Mouse (Mus musculus) intestine, embryonic 14.5 days (tissue): ENCODE data around the gene Sgsh. TPM values are rescaled to one million over a fixed set of nuclear protein-coding genes. Genes with fewer than 3 reads are reported as not detected.

Experiments
- ATAC-seq: fragments of 200-750 bp; cut with Nextera tagmentation; replicated peaks from 2 replicates; pipeline ENCODE4 v1.8.0; 2017; ENCODE audit warnings: low read depth, moderate number of reproducible peaks, moderate TSS enrichment, moderate library complexity; ENCODE audit not compliant: low FRiP score, low TSS enrichment
- DNase-seq: peaks from one replicate; pipeline ENCODE4 v3.0.0-alpha.2; 2018; ENCODE audit warnings: low spot score
- H3K27ac ChIP-seq: fragments of 300-500 bp; sonication (generic); 2 replicates; pipeline ENCODE4 v1.5.1; 2014; ENCODE audit warnings: low read depth, mild to moderate bottlenecking, control low read depth
- H3K27me3 ChIP-seq: fragments of 300-500 bp; sonication (generic); replicated peaks from 2 replicates; pipeline ENCODE4 v1.6.1; 2014; ENCODE audit warnings: low read length, control low read depth; ENCODE audit not compliant: control insufficient read depth, insufficient read depth
- H3K36me3 ChIP-seq: fragments of 300-500 bp; sonication (generic); 2 replicates; pipeline ENCODE4 v1.6.1; 2014; ENCODE audit warnings: low read length, control low read depth; ENCODE audit not compliant: control insufficient read depth, insufficient read depth
- H3K4me1 ChIP-seq: fragments of 300-500 bp; sonication (generic); replicated peaks from 2 replicates; pipeline ENCODE4 v1.6.1; 2014; ENCODE audit warnings: low read length, control low read depth, mixed read lengths; ENCODE audit not compliant: control insufficient read depth, insufficient read depth
- H3K4me2 ChIP-seq: fragments of 300-500 bp; sonication (generic); 2 replicates; pipeline ENCODE4 v1.6.1; 2014; ENCODE audit warnings: low read length
- H3K4me3 ChIP-seq: fragments of 300-500 bp; sonication (generic); 2 replicates; pipeline ENCODE4 v1.5.1; 2014; ENCODE audit warnings: low read depth, low read length, control low read depth, mixed read lengths
- H3K9ac ChIP-seq: fragments of 300-500 bp; sonication (generic); 2 replicates; pipeline ENCODE4 v1.6.1; 2014; ENCODE audit warnings: mild to moderate bottlenecking, low read length
- H3K9me3 ChIP-seq: fragments of 300-500 bp; sonication (generic); 2 replicates; pipeline ENCODE4 v1.6.1; 2016; ENCODE audit warnings: low read length, control low read depth; ENCODE audit not compliant: control insufficient read depth
- WGBS: fragments of 180-500 bp; shearing (Covaris S2); extraction: QIAGEN DNeasy Blood & Tissue Kit; methylation state at CpG from one replicate; pipeline ENCODE4 v1.1.7; 2014; 5-methylcytosine and 5-hydroxymethylcytosine counted together
- polyA plus RNA-seq: library from polyadenylated mRNA; unstranded; fragments of >200 nt; fragmentation: Nextera tagmentation; extraction: Ambion mirVana; gene quantifications from 2 replicates; pipeline ENCODE4 v1.2.1, GENCODE M21; 2014

The Sgsh gene
- 7.5 and 7.9 TPM in 2 replicates for polyA plus RNA-seq

DNA sequence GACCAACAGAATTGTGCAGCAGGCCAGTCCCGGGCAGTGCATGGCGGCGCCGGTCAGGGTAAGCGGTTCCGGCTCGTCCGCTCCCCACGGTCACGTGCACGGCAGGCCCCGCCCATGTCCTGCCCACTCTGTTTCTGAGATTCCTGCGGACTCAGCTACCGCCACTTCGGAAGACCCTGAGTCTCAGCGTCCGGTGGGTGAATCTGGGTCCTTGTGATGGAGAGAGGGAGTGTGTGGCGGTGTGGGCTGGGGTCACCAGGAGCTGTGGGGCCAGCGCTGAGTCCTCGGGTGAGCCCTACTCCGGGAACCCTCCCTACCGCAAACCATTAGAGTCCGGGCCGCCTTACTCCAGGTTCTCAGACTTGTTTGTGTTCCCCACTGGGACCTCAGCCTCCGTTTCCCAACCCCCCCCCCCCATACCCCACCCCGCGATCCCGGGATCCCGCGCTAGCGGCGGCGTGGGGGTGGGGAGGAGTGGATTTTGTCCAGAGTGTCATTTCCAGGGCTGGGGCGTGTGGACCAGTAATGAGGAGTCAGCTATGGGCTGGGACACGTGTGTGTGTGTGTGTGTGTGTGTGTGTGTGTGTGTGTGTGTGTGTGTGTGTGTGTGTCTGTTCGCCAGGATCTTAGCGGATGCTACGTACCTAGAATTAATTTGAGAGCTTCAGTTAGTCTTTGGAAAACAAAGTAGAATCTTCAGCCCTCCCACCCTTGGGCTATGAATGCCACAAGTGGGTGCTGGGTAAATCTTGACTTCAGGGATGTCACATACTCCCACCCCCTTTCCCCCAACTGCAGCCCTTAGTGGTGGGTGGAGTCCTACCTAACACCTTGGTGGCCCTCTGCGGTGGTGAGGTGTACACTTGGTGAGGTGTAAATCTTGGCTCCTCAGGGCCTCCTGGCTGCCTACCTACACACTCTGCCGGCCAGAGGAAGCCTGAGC is at the start of gene Sgsh, which contains the start of gene Slc26a11:
Sgsh (minus strand) TSS at position 94 of the 943 bp plus-strand sequence.
Slc26a11 (plus strand) TSS at position 115 of the 943 bp plus-strand sequence.
- Histone ChIP-seq H3K4me2 (peak within 1 kb of the TSS; percentile 79), H3K27ac (peak within 1 kb of the TSS; percentile 43), H3K4me1 (peaks cover 12% of the 10 kb centered on the region), H3K27me3 (no peaks in the 10 kb centered on the region), H3K36me3 (peaks cover 6% of the 10 kb centered on the region; the same call in 1 of the 2 replicates), H3K9me3 (no peaks in the 10 kb centered on the region), H3K9ac (peak within 1 kb of the TSS; percentile 70), H3K4me3 (peak within 1 kb of the TSS; percentile 74)
- WGBS: under 1% methylated on average over 40 of the region's 40 CpGs
- ATAC-seq (peak; percentile 96), DNase-seq (peak; percentile 93)

GRCm38 (mm10) chr11:119404627-119405026 is 49.3 kb upstream of the Sgsh start:
- DNase-seq: peak; percentile 67

DNA sequence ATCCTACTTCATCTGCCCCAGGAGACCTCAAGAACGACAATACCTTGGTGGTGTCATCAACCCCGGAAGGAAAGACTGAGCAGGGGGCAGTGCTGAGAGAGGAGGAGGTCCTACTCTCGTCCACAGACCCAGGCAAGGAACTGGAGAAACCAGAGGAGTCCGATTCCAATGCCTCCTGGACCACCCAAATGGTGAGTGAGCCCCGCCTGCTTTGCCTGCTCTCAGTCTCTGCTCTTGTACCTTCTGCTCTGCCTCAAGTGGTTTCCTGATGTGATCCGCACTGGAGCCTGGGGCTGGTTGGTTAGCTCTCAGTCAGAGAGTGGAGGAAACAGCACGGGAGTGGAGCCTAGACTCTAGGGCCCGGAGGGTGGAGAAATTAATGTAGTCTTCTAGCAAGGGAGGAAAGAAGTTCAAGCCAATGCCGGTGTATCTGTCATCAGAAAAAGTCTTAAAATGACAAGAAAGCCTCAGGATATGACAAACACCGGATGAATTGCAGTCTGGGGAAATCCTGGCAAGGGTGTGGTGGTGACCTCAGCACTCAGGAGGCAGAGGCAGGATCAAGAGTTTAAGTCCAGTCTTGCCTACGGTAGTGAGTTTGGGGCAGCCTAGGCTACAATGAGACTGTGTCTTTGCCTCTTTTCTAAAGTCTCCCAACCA is 47.3 kb upstream of the Sgsh start:
- DNase-seq: no peak

More at GRCm38 (mm10) chr11:119404627-119405026, 49.3 kb upstream of the Sgsh start:
- ATAC-seq: no peak
- WGBS: 66% methylated on average over 5 of the region's 5 CpGs
- no peak overlapping the region for H3K4me3 ChIP-seq
- H3K4me1 ChIP-seq: no peaks in the 10 kb centered on the region
- H3K27me3 ChIP-seq: no peaks in the 10 kb centered on the region
- H3K36me3 ChIP-seq: no peaks in the 10 kb centered on the region
- H3K9me3 ChIP-seq: no peaks in the 10 kb centered on the region
- no peak overlapping the region for H3K9ac ChIP-seq
- H3K4me2 ChIP-seq: no peak overlapping the region
- no peak overlapping the region for H3K27ac ChIP-seq

DNA sequence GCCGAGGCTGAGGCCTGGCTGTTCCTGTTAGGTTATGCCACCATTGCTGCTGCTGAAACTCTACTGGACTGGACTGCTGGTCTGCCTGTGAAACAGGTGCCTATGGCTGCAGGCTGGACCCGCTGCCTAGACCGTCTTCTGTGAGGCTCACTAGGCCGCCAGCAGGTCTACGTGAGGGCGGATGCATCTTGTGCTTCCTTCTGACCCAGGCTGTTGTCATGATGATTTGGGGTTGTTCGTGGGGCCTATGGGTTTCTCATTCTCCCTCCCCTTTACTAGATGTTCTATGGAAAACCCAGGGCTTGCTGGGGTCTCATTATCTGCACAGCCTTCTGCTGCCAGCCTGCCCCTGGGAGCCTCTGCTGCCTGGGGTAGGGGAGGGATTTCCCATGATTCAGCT is 41.1 kb upstream of the Sgsh start:
- Histone ChIP-seq H3K27ac (no peak overlapping the region), H3K36me3 (no peaks in the 10 kb centered on the region), H3K27me3 (peaks cover 12% of the 10 kb centered on the region; the same call in 1 of the 2 replicates), H3K9ac (no peak overlapping the region), H3K4me3 (no peak overlapping the region), H3K4me2 (no peak overlapping the region), H3K9me3 (no peaks in the 10 kb centered on the region), H3K4me1 (peaks cover 5% of the 10 kb centered on the region; the same call in 1 of the 2 replicates)
- no peak for ATAC-seq
- WGBS: 70% methylated on average over 7 of the region's 7 CpGs
- DNase-seq: no peak

More for the DNA sequence above, 47.3 kb upstream of the Sgsh start:
- H3K9me3 ChIP-seq: no peaks in the 10 kb centered on the region
- no peak for ATAC-seq
- no peak overlapping the region for H3K4me3 ChIP-seq
- H3K36me3 ChIP-seq: no peaks in the 10 kb centered on the region
- WGBS: 52% methylated on average over 11 of the region's 11 CpGs
- H3K9ac ChIP-seq: no peak overlapping the region
- no peaks in the 10 kb centered on the region for H3K4me1 ChIP-seq
- no peak overlapping the region for H3K27ac ChIP-seq
- H3K4me2 ChIP-seq: no peak overlapping the region
- H3K27me3 ChIP-seq: no peaks in the 10 kb centered on the region

- Histone ChIP-seq H3K36me3 (no peaks in the 10 kb centered on the region), H3K9me3 (no peaks in the 10 kb centered on the region), H3K27ac (no peak overlapping the region), H3K4me2 (no peak overlapping the region), H3K4me1 (peaks cover 6% of the 10 kb centered on the region), H3K4me3 (no peak overlapping the region), H3K9ac (no peak overlapping the region), H3K27me3 (peaks cover 13% of the 10 kb centered on the region; the same call in 1 of the 2 replicates)
- WGBS: 35% methylated on average over 13 of the region's 13 CpGs
- DNase-seq (no peak), ATAC-seq (no peak)
Measured at GRCm38 (mm10) chr11:119395931-119396330, 40.6 kb upstream of the Sgsh start.

- H3K27me3 ChIP-seq: peaks cover 13% of the 10 kb centered on the region; the same call in 1 of the 2 replicates
- H3K4me2 ChIP-seq: peak overlapping the region; percentile 82; the same call in 1 of the 2 replicates
- peaks cover 11% of the 10 kb centered on the region for H3K4me1 ChIP-seq
- no peak overlapping the region for H3K27ac ChIP-seq
- DNase-seq: no peak
- H3K36me3 ChIP-seq: no peaks in the 10 kb centered on the region
- no peak overlapping the region for H3K4me3 ChIP-seq
- no peaks in the 10 kb centered on the region for H3K9me3 ChIP-seq
- no peak overlapping the region for H3K9ac ChIP-seq
- WGBS: 29% methylated on average over 7 of the region's 7 CpGs
- no peak for ATAC-seq
Measured at GRCm38 (mm10) chr11:119395394-119395793, 40.1 kb upstream of the Sgsh start.

DNA sequence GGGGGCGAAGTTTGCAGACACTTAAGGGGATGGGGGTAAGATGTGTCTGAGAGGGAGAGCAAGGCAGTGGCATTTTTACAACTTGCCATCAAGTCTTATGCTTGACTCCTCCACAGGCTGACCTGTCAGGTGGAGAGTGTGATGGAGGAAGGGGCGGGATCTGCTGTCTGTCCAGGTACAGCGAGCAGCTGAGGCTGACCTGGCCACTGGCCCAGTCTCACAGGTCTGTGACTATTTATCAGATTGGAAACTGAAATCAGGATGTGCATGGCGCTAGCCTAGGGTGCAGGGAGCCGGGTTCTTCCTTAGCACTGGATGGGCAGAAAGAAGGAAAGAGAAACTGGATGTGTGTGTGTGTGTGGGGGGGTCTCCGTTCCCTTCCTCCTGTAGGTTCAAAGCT is 38.9 kb upstream of the Sgsh start:
- peaks cover 13% of the 10 kb centered on the region; the same call in 1 of the 2 replicates for H3K27me3 ChIP-seq
- H3K4me2 ChIP-seq: peak overlapping the region; percentile 82
- H3K4me3 ChIP-seq: peak overlapping the region; percentile 62; the same call in 1 of the 2 replicates
- no peak overlapping the region for H3K9ac ChIP-seq
- DNase-seq: no peak
- H3K4me1 ChIP-seq: peaks cover 15% of the 10 kb centered on the region
- 43% methylated on average over 6 of the region's 6 CpGs for WGBS
- H3K36me3 ChIP-seq: no peaks in the 10 kb centered on the region
- H3K9me3 ChIP-seq: no peaks in the 10 kb centered on the region
- no peak overlapping the region for H3K27ac ChIP-seq
- ATAC-seq: no peak

DNA sequence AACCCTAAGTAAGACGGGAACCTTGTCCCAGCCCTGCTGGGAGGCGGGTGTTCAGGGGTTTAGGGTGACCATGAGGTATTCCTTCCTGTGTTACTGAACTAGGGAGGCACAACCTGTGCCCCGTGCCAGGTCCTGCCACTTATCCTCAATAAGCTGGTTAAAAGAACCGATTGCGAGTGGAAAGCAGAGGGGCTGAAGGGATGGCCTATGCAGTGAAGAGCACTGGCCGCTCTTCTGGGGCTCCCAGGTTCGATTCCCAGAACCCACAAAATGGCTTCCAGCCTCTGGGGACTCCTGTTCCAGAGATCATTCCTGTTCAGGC is 38.1 kb upstream of the Sgsh start:
- Histone ChIP-seq H3K27ac (peak overlapping the region; percentile 59), H3K4me3 (peak overlapping the region; percentile 62), H3K9ac (peak overlapping the region; percentile 56), H3K27me3 (peaks cover 13% of the 10 kb centered on the region; the same call in 1 of the 2 replicates), H3K4me2 (peak overlapping the region; percentile 82), H3K4me1 (peaks cover 15% of the 10 kb centered on the region), H3K36me3 (no peaks in the 10 kb centered on the region), H3K9me3 (no peaks in the 10 kb centered on the region)
- 24% methylated on average over 7 of the region's 7 CpGs for WGBS
- ATAC-seq (no peak), DNase-seq (no peak)
